Mouse (Mus musculus): ENCODE data around the gene Psmd13. TPM values are rescaled to one million over a fixed set of nuclear protein-coding genes. Genes with fewer than 3 reads are reported as not detected.

Psmd13 gene
- polyA plus RNA-seq, 1 experiment from 2014 or later, result 242 TPM

- no peaks in the 10 kb centered on the region for H3K36me3 ChIP-seq (ENCODE audit: control insufficient read depth, insufficient read depth, low read length)
- 80% methylated on average over 7 of the region's 7 CpGs for WGBS
- H3K27me3 ChIP-seq (ENCODE audit: control insufficient read depth, insufficient read depth, low read length), result 0 out of 2 replicates have a peak, but pooled peaks cover 2% of the 10 kb centered on the region
- no peaks in the 10 kb centered on the region for H3K4me1 ChIP-seq (replicated peaks; ENCODE audit: control insufficient read depth, insufficient read depth, low read length)
- no peak overlapping the region for H3K27ac ChIP-seq (ENCODE audit: low read depth, low read length)
- H3K9me3 ChIP-seq (ENCODE audit: control insufficient read depth, low read length), result no peaks in the 10 kb centered on the region
- no peak for ATAC-seq (replicated peaks; ENCODE audit: low FRiP score)
- DNase-seq (ENCODE audit: low spot score), result no peak
- no peak overlapping the region for H3K4me2 ChIP-seq (ENCODE audit: low read depth, low read length, severe bottlenecking)
- no peak overlapping the region for H3K9ac ChIP-seq (ENCODE audit: low read length)
- H3K4me3 ChIP-seq (ENCODE audit: low read depth, low read length), result no peak overlapping the region
Measured at GRCm38 (mm10) chr7:140843806-140844205, 38.0 kb upstream of the Psmd13 start.

GRCm38 (mm10) chr7:140844905-140845665 is 36.7 kb upstream of the Psmd13 start, which contains the start of gene Scgb1c1:
Scgb1c1 (plus strand) TSS chr7:140845547.
- DNase-seq (ENCODE audit: low spot score) (peak; percentile 92), ATAC-seq (replicated peaks; ENCODE audit: low FRiP score) (peak; percentile 74)
- Histone ChIP-seq H3K9me3 (ENCODE audit: control insufficient read depth, low read length) (no peaks in the 10 kb centered on the region), H3K4me3 (ENCODE audit: low read depth, low read length) (no peak within 1 kb of the TSS), H3K27ac (ENCODE audit: low read depth, low read length) (no peak within 1 kb of the TSS), H3K27me3 (ENCODE audit: control insufficient read depth, insufficient read depth, low read length) (0 out of 2 replicates have a peak, but pooled peaks cover 2% of the 10 kb centered on the region), H3K4me2 (ENCODE audit: low read depth, low read length, severe bottlenecking) (no peak within 1 kb of the TSS), H3K4me1 (replicated peaks; ENCODE audit: control insufficient read depth, insufficient read depth, low read length) (no peaks in the 10 kb centered on the region), H3K9ac (ENCODE audit: low read length) (no peak within 1 kb of the TSS), H3K36me3 (ENCODE audit: control insufficient read depth, insufficient read depth, low read length) (no peaks in the 10 kb centered on the region)
- WGBS, result 36% methylated on average over 14 of the region's 14 CpGs

DNA sequence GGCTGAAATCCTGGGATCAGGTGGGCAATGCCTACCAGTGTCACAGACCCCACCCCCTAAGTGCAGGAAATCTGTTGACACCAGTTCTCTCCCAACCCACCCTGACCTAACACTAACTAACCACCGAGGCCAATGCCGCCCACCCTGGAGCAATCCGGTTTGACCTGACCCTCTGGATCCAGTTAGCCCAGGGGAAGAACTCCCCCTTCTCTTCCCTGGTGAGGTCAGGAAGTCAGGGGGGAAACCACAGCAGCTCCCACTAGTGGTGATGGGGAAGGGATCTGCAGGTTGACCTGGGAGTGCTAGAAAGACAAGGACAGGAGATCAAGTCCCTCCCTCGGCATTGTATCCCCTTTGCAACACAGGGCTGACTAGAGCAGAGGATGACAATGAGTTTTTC is 36.1 kb upstream of the Psmd13 start:
- Histone ChIP-seq H3K36me3 (ENCODE audit: control insufficient read depth, insufficient read depth, low read length) (no peaks in the 10 kb centered on the region), H3K9ac (ENCODE audit: low read length) (no peak overlapping the region), H3K4me3 (ENCODE audit: low read depth, low read length) (no peak overlapping the region), H3K27ac (ENCODE audit: low read depth, low read length) (no peak overlapping the region), H3K4me2 (ENCODE audit: low read depth, low read length, severe bottlenecking) (no peak overlapping the region), H3K4me1 (replicated peaks; ENCODE audit: control insufficient read depth, insufficient read depth, low read length) (no peaks in the 10 kb centered on the region), H3K9me3 (ENCODE audit: control insufficient read depth, low read length) (no peaks in the 10 kb centered on the region), H3K27me3 (ENCODE audit: control insufficient read depth, insufficient read depth, low read length) (0 out of 2 replicates have a peak, but pooled peaks cover 2% of the 10 kb centered on the region)
- 72% methylated on average over 4 of the region's 4 CpGs for WGBS
- DNase-seq (ENCODE audit: low spot score), result peak; percentile 48
- no peak for ATAC-seq (replicated peaks; ENCODE audit: low FRiP score)

DNA sequence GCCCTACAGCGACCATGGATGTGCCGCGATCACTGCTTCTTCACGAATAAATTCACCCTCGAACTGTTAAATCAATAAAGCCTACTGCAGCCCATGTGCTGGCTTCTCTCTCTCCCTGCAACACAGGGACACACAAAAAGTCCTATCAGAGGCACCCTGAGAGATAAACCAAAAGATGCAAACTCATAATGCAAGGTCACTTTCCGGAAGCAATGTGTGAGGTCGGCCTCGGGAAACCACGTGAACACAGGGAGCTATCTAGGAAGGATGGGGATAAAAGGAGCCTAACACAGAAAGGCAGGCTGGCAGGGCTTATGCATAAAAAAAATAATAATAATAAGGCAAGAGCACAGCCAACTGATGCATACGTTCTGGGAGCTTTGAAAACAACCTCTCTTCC is 35.1 kb upstream of the Psmd13 start:
- ATAC-seq (replicated peaks; ENCODE audit: low FRiP score), result no peak
- Histone ChIP-seq H3K4me2 (ENCODE audit: low read depth, low read length, severe bottlenecking) (no peak overlapping the region), H3K9ac (ENCODE audit: low read length) (no peak overlapping the region), H3K27me3 (ENCODE audit: control insufficient read depth, insufficient read depth, low read length) (no peaks in the 10 kb centered on the region), H3K4me1 (replicated peaks; ENCODE audit: control insufficient read depth, insufficient read depth, low read length) (no peaks in the 10 kb centered on the region), H3K36me3 (ENCODE audit: control insufficient read depth, insufficient read depth, low read length) (no peaks in the 10 kb centered on the region), H3K4me3 (ENCODE audit: low read depth, low read length) (no peak overlapping the region), H3K27ac (ENCODE audit: low read depth, low read length) (no peak overlapping the region), H3K9me3 (ENCODE audit: control insufficient read depth, low read length) (no peaks in the 10 kb centered on the region)
- WGBS, result 86% methylated on average over 10 of the region's 10 CpGs
- no peak for DNase-seq (ENCODE audit: low spot score)

GRCm38 (mm10) chr7:140847755-140848580 is 33.8 kb upstream of the Psmd13 start, which contains the start of gene Odf3:
Odf3 (plus strand) TSS chr7:140847805.
- DNase-seq (ENCODE audit: low spot score), result peak; percentile 48
- 72% methylated on average over 11 of the region's 11 CpGs for WGBS
- Histone ChIP-seq H3K9me3 (ENCODE audit: control insufficient read depth, low read length) (no peaks in the 10 kb centered on the region), H3K4me3 (ENCODE audit: low read depth, low read length) (no peak within 1 kb of the TSS), H3K9ac (ENCODE audit: low read length) (no peak within 1 kb of the TSS), H3K4me2 (ENCODE audit: low read depth, low read length, severe bottlenecking) (no peak within 1 kb of the TSS), H3K27me3 (ENCODE audit: control insufficient read depth, insufficient read depth, low read length) (no peaks in the 10 kb centered on the region), H3K27ac (ENCODE audit: low read depth, low read length) (no peak within 1 kb of the TSS), H3K36me3 (ENCODE audit: control insufficient read depth, insufficient read depth, low read length) (no peaks in the 10 kb centered on the region), H3K4me1 (replicated peaks; ENCODE audit: control insufficient read depth, insufficient read depth, low read length) (no peaks in the 10 kb centered on the region)
- ATAC-seq (replicated peaks; ENCODE audit: low FRiP score), result no peak

- Histone ChIP-seq H3K9me3 (ENCODE audit: control insufficient read depth, low read length) (no peaks in the 10 kb centered on the region), H3K27ac (ENCODE audit: low read depth, low read length) (no peak overlapping the region), H3K9ac (ENCODE audit: low read length) (no peak overlapping the region), H3K36me3 (ENCODE audit: control insufficient read depth, insufficient read depth, low read length) (peaks cover 5% of the 10 kb centered on the region; the same call in 1 of the 2 replicates), H3K4me2 (ENCODE audit: low read depth, low read length, severe bottlenecking) (no peak overlapping the region), H3K27me3 (ENCODE audit: control insufficient read depth, insufficient read depth, low read length) (no peaks in the 10 kb centered on the region), H3K4me1 (replicated peaks; ENCODE audit: control insufficient read depth, insufficient read depth, low read length) (no peaks in the 10 kb centered on the region), H3K4me3 (ENCODE audit: low read depth, low read length) (no peak overlapping the region)
- ATAC-seq (replicated peaks; ENCODE audit: low FRiP score), result no peak
- DNase-seq (ENCODE audit: low spot score), result no peak
- 93% methylated on average over 10 of the region's 10 CpGs for WGBS
Measured at GRCm38 (mm10) chr7:140848591-140848990, 33.2 kb upstream of the Psmd13 start.

- no peak for ATAC-seq (replicated peaks; ENCODE audit: low FRiP score)
- H3K36me3 ChIP-seq (ENCODE audit: control insufficient read depth, insufficient read depth, low read length), result peaks cover 5% of the 10 kb centered on the region; the same call in 1 of the 2 replicates
- no peaks in the 10 kb centered on the region for H3K9me3 ChIP-seq (ENCODE audit: control insufficient read depth, low read length)
Measured at GRCm38 (mm10) chr7:140851916-140852315, 29.9 kb upstream of the Psmd13 start.

GRCm38 (mm10) chr7:140853386-140853785 is 28.4 kb upstream of the Psmd13 start:
- Histone ChIP-seq H3K4me3 (ENCODE audit: low read depth, low read length) (no peak overlapping the region), H3K9ac (ENCODE audit: low read length) (no peak overlapping the region), H3K9me3 (ENCODE audit: control insufficient read depth, low read length) (no peaks in the 10 kb centered on the region), H3K27me3 (ENCODE audit: control insufficient read depth, insufficient read depth, low read length) (no peaks in the 10 kb centered on the region), H3K4me1 (replicated peaks; ENCODE audit: control insufficient read depth, insufficient read depth, low read length) (peaks cover 13% of the 10 kb centered on the region), H3K27ac (ENCODE audit: low read depth, low read length) (no peak overlapping the region), H3K36me3 (ENCODE audit: control insufficient read depth, insufficient read depth, low read length) (peaks cover 5% of the 10 kb centered on the region; the same call in 1 of the 2 replicates), H3K4me2 (ENCODE audit: low read depth, low read length, severe bottlenecking) (no peak overlapping the region)
- DNase-seq (ENCODE audit: low spot score), result no peak
- ATAC-seq (replicated peaks; ENCODE audit: low FRiP score), result no peak
- WGBS, result 91% methylated on average over 9 of the region's 9 CpGs

More at GRCm38 (mm10) chr7:140851916-140852315, 29.9 kb upstream of the Psmd13 start:
- Histone ChIP-seq H3K4me1 (replicated peaks; ENCODE audit: control insufficient read depth, insufficient read depth, low read length) (peaks cover 7% of the 10 kb centered on the region; the same call in 1 of the 2 replicates), H3K27ac (ENCODE audit: low read depth, low read length) (no peak overlapping the region), H3K27me3 (ENCODE audit: control insufficient read depth, insufficient read depth, low read length) (no peaks in the 10 kb centered on the region), H3K4me2 (ENCODE audit: low read depth, low read length, severe bottlenecking) (no peak overlapping the region), H3K9ac (ENCODE audit: low read length) (no peak overlapping the region), H3K4me3 (ENCODE audit: low read depth, low read length) (no peak overlapping the region)
- 95% methylated on average over 4 of the region's 4 CpGs for WGBS
- no peak for DNase-seq (ENCODE audit: low spot score)

All from forebrain, embryonic 11.5 days (tissue).